Mouse (Mus musculus): ENCODE data around the gene Tapbp. TPM values are rescaled to one million over a fixed set of nuclear protein-coding genes. Genes with fewer than 3 reads are reported as not detected.

The Tapbp gene
- polyA plus RNA-seq, 1 experiment from 2014 or later = 155 TPM

DNA sequence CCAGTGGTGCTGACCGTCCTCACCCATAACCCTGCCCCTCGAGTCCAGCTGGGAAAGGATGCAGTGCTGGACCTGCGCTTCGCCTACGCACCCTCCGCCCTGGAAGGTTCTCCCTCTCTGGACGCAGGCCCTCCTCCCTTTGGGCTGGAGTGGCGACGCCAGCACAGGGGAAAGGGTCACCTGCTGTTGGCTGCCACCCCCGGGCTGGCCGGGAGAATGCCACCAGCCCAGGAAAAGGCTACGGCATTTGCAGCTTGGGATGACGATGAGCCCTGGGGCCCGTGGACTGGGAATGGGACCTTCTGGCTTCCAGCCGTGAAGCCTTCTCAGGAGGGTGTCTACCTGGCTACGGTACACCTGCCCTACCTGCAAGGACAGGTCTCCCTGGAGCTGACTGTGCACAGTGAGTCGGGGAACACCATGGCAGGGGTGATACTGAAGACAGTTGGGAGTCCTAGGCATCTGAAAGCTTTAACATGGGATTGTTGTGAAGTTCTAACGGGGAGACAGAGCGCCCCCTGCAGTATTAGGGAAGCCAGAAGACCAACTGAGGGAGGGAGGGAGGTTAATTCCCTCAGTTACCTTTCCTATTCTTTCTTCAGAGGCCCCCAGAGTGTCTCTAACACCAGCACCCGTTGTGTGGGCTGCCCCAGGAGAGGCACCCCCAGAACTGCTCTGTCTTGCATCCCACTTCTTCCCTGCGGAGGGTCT, 9.9 kb downstream of the Tapbp start:
- ATAC-seq (no peak), DNase-seq (ENCODE audit: low read depth, low spot score) (no peak)
- H3K27me3 ChIP-seq = no peaks in the 10 kb centered on the region
- ChIA-PET CTCF (interaction anchor here (1.2 to 1.4 kb wide), 2 partner anchors 28 to 31 kb away, joined by 3 to 4 read pairs; no protein-coding TSS in a partner anchor), POLR2A (interaction anchor here (0.7 to 1.2 kb wide), 2 partner anchors 17 to 333 kb away, joined by 3 to 6 read pairs; no protein-coding TSS in a partner anchor)
- no peak for TF ChIP-seq CTCF (IDR thresholded peaks at IDR 0.05)
- in situ Hi-C loops (cut with MboI; ENCODE audit: low pct_unique_long_range_greater_than_20kb) = no loop called here

- ChIA-PET CTCF (interaction anchor here (1.0 to 1.4 kb wide), 4 partner anchors 11 to 32 kb away, joined by 3 to 5 read pairs (median 4); partner anchors contain the start of genes Tapbp and Zbtb22), POLR2A (interaction anchor here (1.2 kb wide), 1 partner anchor 18 kb away, joined by 3 read pairs; no protein-coding TSS in a partner anchor)
- no peak for DNase-seq (ENCODE audit: low read depth, low spot score)
- TF ChIP-seq CTCF (IDR thresholded peaks at IDR 0.05) = no peak
- no peak for ATAC-seq
- in situ Hi-C loops (cut with MboI; ENCODE audit: low pct_unique_long_range_greater_than_20kb) = no loop called here
- no peaks in the 10 kb centered on the region for H3K27me3 ChIP-seq
Observed at GRCm38 (mm10) chr17:33926207-33926932, 10.7 kb downstream of the Tapbp start.

- CTCF ChIA-PET = interaction anchor here (0.9 kb wide), 1 partner anchor 30 kb away, joined by 3 read pairs; no protein-coding TSS in a partner anchor
- no peak for TF ChIP-seq CTCF (IDR thresholded peaks at IDR 0.05)
- POLR2A ChIA-PET = no interaction called here
- no peaks in the 10 kb centered on the region for H3K27me3 ChIP-seq
- DNase-seq (ENCODE audit: low read depth, low spot score) = no peak
- in situ Hi-C loops (cut with MboI; ENCODE audit: low pct_unique_long_range_greater_than_20kb) = no loop called here
- ATAC-seq = no peak
Observed at GRCm38 (mm10) chr17:33928251-33928947, 12.7 kb downstream of the Tapbp start.

DNA sequence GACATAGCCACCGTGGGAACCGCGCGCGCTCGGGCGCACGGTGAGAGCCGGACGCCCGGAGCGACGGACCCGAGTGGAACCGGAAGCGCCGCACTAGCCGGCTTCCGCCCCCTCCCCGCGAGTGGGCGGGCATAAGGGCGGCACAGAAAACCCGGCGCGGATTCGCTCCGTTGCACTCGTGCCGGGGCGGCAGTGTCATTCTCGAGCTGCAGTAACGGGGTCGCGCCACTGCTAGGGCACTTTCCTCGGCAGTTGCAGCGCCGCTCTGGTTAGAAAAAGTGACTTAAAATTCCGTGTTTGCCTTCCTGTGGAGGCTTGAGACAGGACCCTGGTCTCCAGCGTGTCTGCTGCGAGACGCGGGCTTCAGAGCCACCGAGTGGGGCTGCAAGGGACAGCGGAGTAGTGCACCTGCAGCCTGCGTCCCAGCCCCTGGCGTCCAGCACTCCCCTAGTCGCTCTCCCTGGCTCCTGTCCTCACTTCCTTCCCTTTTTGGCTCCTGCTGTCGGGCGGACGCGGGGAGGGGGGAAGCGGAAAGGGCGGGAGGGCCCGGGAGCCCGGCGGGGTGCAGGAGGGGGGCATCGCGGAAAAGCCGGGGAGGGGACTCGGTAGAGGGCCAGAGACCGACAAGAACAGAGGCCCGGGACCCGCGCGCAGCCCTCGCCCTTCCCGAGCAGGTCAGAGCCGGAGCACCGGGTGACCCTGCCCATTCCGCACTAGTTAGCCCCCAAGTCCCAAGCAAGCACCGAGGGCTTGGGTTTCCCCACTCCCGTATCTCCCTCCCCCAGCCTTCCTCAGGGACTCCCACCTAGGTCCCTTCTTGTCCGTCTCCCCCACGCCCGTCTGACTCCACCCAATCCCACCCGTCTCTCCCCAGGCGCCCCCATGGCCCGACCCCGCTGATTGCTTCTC, 13.9 kb downstream of the Tapbp start, which contains the start of gene Rgl2:
Gene Rgl2, plus strand, starts transcription at position 173 of the 909 bp plus-strand sequence.
- TF ChIP-seq CTCF (IDR thresholded peaks at IDR 0.05) = no peak
- ATAC-seq (peak; percentile 36), DNase-seq (ENCODE audit: low read depth, low spot score) (no peak)
- CTCF ChIA-PET = no interaction called here
- in situ Hi-C loops (cut with MboI; ENCODE audit: low pct_unique_long_range_greater_than_20kb) = no loop called here
- H3K27me3 ChIP-seq = no peaks in the 10 kb centered on the region
- POLR2A ChIA-PET = interaction anchor here (0.6 to 1.6 kb wide), 4 partner anchors 15 to 25 kb away, joined by 3 to 5 read pairs (median 3); no protein-coding TSS in a partner anchor

- CTCF ChIA-PET = interaction anchor here (1.5 kb wide), 1 partner anchor 10 kb away, joined by 5 read pairs; the partner anchor contains the start of genes Pfdn6 and Wdr46
- no peaks in the 10 kb centered on the region for H3K27me3 ChIP-seq
- DNase-seq (ENCODE audit: low read depth, low spot score) (no peak), ATAC-seq (peak; percentile 44)
- no peak for TF ChIP-seq CTCF (IDR thresholded peaks at IDR 0.05)
- in situ Hi-C loops (cut with MboI; ENCODE audit: low pct_unique_long_range_greater_than_20kb) = no loop called here
- POLR2A ChIA-PET = interaction anchor here (0.6 to 1.6 kb wide), 6 partner anchors 9 to 93 kb away, joined by 3 to 8 read pairs (median 4); partner anchors contain the start of gene Wdr46
Observed at GRCm38 (mm10) chr17:33930280-33931158, 14.8 kb downstream of the Tapbp start.

DNA sequence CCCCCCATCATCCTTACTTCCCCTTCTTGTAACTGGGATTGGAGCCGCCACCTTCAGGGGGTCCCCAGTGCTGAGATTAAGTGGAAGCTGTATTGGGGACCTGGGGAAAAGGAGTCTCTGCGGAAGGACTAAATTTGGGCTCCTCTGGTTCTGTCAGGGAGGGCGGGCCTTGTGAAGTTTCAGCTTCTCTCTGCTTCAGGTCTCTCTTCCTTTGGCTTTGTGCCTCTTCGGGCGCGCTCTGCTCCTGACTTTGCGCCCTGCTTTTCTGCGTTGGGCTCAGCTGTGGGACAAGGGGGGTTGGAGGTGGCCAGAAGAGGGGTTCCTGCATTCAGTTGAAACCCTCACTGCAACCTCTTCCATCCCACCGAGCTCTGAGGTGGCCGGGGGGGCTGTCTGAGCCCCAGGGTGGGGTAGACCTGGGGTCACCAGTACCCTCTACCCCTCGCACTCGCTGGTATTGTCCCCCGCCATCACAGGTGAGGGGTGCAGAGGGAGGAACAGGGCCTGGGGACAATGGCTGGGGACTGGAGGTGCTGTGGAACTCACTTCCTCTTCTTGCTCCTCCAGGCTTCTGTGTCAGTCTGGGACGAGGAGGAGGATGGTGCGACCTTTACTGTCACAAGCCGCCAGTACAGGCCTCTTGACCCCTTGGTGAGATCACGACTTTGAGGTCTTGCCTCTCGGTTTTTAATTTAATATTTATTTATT, 15.6 kb downstream of the Tapbp start:
- H3K27me3 ChIP-seq = no peaks in the 10 kb centered on the region
- in situ Hi-C loops (cut with MboI; ENCODE audit: low pct_unique_long_range_greater_than_20kb) = no loop called here
- no peak for TF ChIP-seq CTCF (IDR thresholded peaks at IDR 0.05)
- CTCF ChIA-PET = interaction anchor here (1.5 kb wide), 1 partner anchor 9 kb away, joined by 5 read pairs; the partner anchor contains the start of genes Pfdn6 and Wdr46
- DNase-seq (ENCODE audit: low read depth, low spot score) (no peak), ATAC-seq (no peak)
- POLR2A ChIA-PET = interaction anchor here (0.8 to 1.6 kb wide), 4 partner anchors 9 to 92 kb away, joined by 3 to 8 read pairs (median 4); partner anchors contain the start of gene Wdr46

DNA sequence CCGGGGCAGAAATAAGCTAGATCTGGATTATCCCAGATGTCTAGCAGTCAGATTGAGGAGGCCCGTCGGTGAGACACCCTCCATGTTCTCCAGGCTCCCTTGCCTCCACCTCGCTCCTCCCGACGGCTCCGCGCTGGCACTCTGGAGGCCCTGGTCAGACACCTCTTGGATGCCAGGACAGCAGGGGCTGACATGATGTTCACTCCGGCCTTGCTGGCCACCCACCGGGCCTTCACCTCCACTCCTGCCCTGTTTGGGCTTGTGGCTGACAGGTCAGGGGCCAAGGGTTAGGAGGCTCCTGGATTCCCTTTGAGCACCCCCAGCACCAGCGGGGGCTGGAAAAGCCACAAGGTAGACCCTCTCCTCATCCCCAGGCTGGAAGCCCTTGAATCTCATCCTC, 16.2 kb downstream of the Tapbp start:
- ChIA-PET POLR2A (interaction anchor here (0.9 kb wide), 1 partner anchor 92 kb away, joined by 4 read pairs; no protein-coding TSS in a partner anchor), CTCF (no interaction called here)
- DNase-seq (ENCODE audit: low read depth, low spot score) (no peak), ATAC-seq (no peak)
- TF ChIP-seq CTCF (IDR thresholded peaks at IDR 0.05) = no peak
- no peaks in the 10 kb centered on the region for H3K27me3 ChIP-seq
- in situ Hi-C loops (cut with MboI; ENCODE audit: low pct_unique_long_range_greater_than_20kb) = no loop called here

DNA sequence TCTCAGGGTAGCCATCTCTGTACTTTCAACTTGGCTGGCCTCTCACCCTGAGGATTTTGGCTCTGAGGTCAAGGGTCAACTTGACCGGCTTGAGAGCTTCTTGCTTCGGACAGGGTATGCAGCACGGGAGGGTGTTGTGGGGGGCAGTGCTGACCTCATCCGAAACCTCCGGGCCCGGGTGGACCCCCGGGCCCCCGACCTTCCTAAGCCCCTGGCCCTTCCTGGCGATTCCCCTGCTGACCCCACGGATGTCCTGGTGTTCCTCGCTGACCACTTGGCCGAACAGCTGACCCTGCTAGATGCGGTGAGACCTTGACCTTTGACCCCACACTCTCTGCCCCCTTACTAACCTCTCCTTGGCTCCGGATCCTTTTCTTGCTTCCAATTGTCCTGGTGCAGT, 16.7 kb downstream of the Tapbp start:
- in situ Hi-C loops (cut with MboI; ENCODE audit: low pct_unique_long_range_greater_than_20kb) = no loop called here
- no peak for DNase-seq (ENCODE audit: low read depth, low spot score)
- ATAC-seq = no peak
- no peak for TF ChIP-seq CTCF (IDR thresholded peaks at IDR 0.05)
- CTCF ChIA-PET = no interaction called here
- no peaks in the 10 kb centered on the region for H3K27me3 ChIP-seq
- POLR2A ChIA-PET = no interaction called here
